Mouse (Mus musculus) stomach, embryonic 14.5 days (tissue): Measurements from ENCODE around the gene Rasgef1b. TPM values are rescaled to one million over a fixed set of nuclear protein-coding genes. Genes with fewer than 3 reads are reported as not detected.

Source experiments
- ATAC-seq: fragments of 200-750 bp; cut with Nextera tagmentation; 2 replicates; pipeline ENCODE4 v1.8.0; 2017; ENCODE audit warnings: low read depth, moderate TSS enrichment; ENCODE audit not compliant: insufficient number of reproducible peaks, insufficient read depth, low FRiP score
- H3K27ac ChIP-seq: fragments of 300-500 bp; sonication (generic); 2 replicates; pipeline ENCODE4 v1.5.1; 2014; ENCODE audit warnings: mild to moderate bottlenecking, low read length, moderate library complexity, mixed read lengths
- H3K27me3 ChIP-seq: fragments of 300-500 bp; sonication (generic); 2 replicates; pipeline ENCODE4 v1.6.1; 2014; ENCODE audit warnings: low read length, control low read depth, mixed read lengths; ENCODE audit not compliant: control insufficient read depth, insufficient read depth
- H3K36me3 ChIP-seq: fragments of 300-500 bp; sonication (generic); 2 replicates; pipeline ENCODE4 v1.6.1; 2014; ENCODE audit warnings: mild to moderate bottlenecking, control low read depth, low read length, moderate library complexity, mixed read lengths; ENCODE audit not compliant: control insufficient read depth, insufficient read depth
- H3K4me1 ChIP-seq: fragments of 300-500 bp; sonication (generic); 2 replicates; pipeline ENCODE4 v1.6.1; 2014; ENCODE audit warnings: low read length, control low read depth, mixed read lengths; ENCODE audit not compliant: control insufficient read depth, insufficient read depth
- H3K4me2 ChIP-seq: fragments of 300-500 bp; sonication (generic); replicated peaks from 2 replicates; pipeline ENCODE4 v1.6.1; 2014; ENCODE audit warnings: low read depth, low read length, control low read depth
- H3K4me3 ChIP-seq: fragments of 300-500 bp; sonication (generic); 2 replicates; pipeline ENCODE4 v1.5.1; 2014; ENCODE audit warnings: low read depth, low read length, control low read depth
- H3K9ac ChIP-seq: fragments of 300-500 bp; sonication (generic); replicated peaks from 2 replicates; pipeline ENCODE4 v1.6.1; 2014; ENCODE audit warnings: low read depth, mild to moderate bottlenecking, control low read depth, low read length, moderate library complexity, mixed read lengths
- H3K9me3 ChIP-seq: fragments of 300-500 bp; sonication (generic); 2 replicates; pipeline ENCODE4 v1.6.1; 2016; ENCODE audit warnings: low read depth, low read length, control low read depth; ENCODE audit not compliant: control insufficient read depth
- WGBS: fragments of 180-500 bp; shearing (Covaris S2); extraction: QIAGEN DNeasy Blood & Tissue Kit; methylation state at CpG from one replicate; pipeline ENCODE4 v1.1.7; 2014; 5-methylcytosine and 5-hydroxymethylcytosine counted together
- polyA plus RNA-seq: library from polyadenylated mRNA; unstranded; fragments of >200 nt; fragmentation: Nextera tagmentation; extraction: Ambion mirVana; gene quantifications from 2 replicates; pipeline ENCODE4 v1.2.1, GENCODE M21; 2014

The Rasgef1b gene
- polyA plus RNA-seq, 1 experiment from 2014 or later: 13.9 TPM

DNA sequence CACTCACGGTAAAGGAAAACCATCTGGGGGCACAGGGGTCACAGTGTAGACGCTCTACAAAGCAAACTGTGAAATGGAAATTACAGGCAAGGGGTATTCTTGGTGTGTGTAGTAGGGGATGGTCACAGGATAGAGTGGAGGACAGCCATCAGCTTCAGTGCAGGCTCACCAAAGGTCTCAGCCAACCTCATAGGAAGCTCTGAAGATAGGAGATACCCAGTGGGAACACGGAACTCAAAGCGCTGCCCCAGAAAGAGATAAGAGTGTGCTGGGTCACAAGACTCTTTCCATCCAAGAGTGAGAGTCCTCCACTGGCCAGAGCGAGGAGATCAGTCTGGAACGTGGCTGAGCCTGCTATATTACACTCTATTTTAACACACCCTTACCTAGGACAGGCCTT is 166.8 kb downstream of the Rasgef1b start:
- Histone ChIP-seq H3K4me3 (no peak overlapping the region), H3K27me3 (no peaks in the 10 kb centered on the region), H3K27ac (no peak overlapping the region), H3K9me3 (no peaks in the 10 kb centered on the region), H3K36me3 (no peaks in the 10 kb centered on the region), H3K4me2 (no peak overlapping the region), H3K9ac (no peak overlapping the region), H3K4me1 (no peaks in the 10 kb centered on the region)
- 85% methylated on average over 6 of the region's 6 CpGs for WGBS
- no peak for ATAC-seq

DNA sequence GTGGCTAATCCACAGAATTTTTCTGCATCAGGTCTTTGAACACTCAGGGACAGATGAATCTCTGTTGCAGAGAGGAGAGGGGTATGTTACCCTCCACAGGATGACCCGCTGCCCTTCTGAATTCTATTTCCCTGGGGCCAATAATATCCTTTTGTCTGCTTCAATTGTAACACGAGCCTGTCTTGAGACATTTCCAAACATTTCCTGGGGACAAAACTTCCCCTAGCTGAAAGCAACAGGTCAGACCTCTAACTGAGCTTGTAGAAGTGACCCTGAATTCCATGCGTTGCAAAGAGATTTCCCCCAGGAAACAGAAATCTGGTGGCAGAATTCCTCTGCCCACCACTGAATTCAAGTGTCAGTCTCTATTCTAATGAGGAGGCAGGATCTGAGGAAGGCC is 169.1 kb downstream of the Rasgef1b start:
- H3K27ac ChIP-seq: no peak overlapping the region
- H3K4me2 ChIP-seq: no peak overlapping the region
- no peaks in the 10 kb centered on the region for H3K36me3 ChIP-seq
- H3K4me1 ChIP-seq: no peaks in the 10 kb centered on the region
- H3K27me3 ChIP-seq: no peaks in the 10 kb centered on the region
- no peak overlapping the region for H3K9ac ChIP-seq
- WGBS: 37% methylated on average over 3 of the region's 3 CpGs
- no peak overlapping the region for H3K4me3 ChIP-seq
- no peak for ATAC-seq
- no peaks in the 10 kb centered on the region for H3K9me3 ChIP-seq

DNA sequence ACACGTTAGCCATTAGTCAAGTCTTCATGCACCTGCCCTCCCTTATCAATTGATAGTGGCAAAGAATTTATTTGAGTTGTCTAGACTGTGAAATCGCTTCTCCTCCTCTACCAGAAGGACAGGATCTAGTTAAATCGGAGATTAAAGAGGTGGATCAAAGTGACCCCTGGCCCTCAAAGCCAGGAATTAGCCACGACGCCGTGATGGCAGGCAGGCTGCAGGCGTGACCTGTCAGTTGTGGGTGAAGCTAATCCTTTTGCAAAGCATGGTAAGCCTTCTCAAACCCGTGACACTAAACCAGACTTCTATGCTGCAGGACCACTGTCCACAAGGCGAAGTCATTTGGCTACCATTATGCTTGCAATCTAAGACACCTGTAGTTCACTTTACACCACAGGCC is 170.6 kb downstream of the Rasgef1b start:
- H3K27me3 ChIP-seq: no peaks in the 10 kb centered on the region
- H3K27ac ChIP-seq: no peak overlapping the region
- H3K4me3 ChIP-seq: no peak overlapping the region
- 46% methylated on average over 9 of the region's 9 CpGs for WGBS
- H3K4me1 ChIP-seq: no peaks in the 10 kb centered on the region
- no peaks in the 10 kb centered on the region for H3K9me3 ChIP-seq
- no peak overlapping the region for H3K9ac ChIP-seq
- ATAC-seq: no peak
- H3K36me3 ChIP-seq: no peaks in the 10 kb centered on the region
- H3K4me2 ChIP-seq: no peak overlapping the region

DNA sequence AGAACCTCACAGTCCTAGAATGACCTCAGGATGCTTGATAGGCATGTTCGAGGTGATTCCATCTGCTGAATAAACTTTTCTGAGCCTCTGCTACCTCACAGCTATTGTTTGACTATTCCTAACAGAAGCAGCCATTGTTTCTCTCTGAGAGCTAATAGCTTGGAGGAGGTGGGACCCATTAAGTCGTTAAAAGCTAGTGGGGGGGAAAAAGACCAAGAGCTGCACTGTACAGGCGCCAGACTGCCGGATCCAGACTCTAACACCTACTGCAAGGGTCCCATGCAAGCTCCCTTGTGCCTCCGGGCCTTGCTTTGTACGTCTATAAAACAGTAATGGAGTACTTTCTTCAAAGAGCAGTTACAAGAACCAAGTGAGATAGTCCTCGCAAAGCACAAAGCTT is 176.2 kb downstream of the Rasgef1b start:
- H3K36me3 ChIP-seq: no peaks in the 10 kb centered on the region
- 0 out of 2 replicates have a peak, but pooled peaks have one; percentile 46 for ATAC-seq
- no peaks in the 10 kb centered on the region for H3K9me3 ChIP-seq
- H3K4me2 ChIP-seq: no peak overlapping the region
- H3K4me3 ChIP-seq: no peak overlapping the region
- no peak overlapping the region for H3K27ac ChIP-seq
- H3K4me1 ChIP-seq: no peaks in the 10 kb centered on the region
- H3K9ac ChIP-seq: no peak overlapping the region
- 57% methylated on average over 7 of the region's 7 CpGs for WGBS
- no peaks in the 10 kb centered on the region for H3K27me3 ChIP-seq

DNA sequence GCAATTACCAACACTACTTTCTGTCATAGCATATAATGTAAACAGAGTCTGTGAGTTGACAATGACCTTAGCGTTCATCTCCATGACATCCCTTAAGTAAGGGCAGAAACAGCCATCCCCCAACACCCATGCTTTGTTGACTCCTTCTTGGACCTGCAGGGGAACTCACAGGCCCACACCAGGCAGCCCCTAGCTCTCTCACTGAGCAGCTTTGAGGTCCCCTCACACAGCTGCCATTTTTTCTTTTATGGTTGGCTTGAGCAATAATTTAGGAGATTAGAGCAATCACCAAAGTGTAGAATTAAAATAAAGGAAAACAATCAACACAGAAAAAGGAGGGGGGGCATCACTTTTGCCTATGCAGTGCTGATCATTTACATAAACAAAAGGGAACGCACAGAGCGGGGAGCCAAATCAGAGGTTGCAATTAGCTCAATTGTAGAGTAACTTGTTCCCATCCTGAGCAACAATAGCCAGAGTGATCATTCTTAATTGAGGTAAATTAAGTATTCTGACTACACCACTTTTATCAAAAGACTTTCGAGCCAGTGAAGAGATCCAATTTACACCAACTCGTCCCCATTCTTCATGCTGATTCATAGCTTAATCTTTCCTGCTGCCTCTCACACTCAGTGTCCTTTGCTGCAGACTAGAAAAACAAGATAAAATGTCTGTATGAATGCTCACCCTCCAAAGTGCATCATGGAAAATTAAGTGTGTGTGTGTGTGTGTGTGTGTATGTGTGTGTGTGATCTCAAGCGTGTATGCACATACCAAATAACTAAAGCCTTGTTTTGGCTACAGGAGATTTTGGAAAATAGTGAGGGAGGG is 184.0 kb downstream of the Rasgef1b start:
- Histone ChIP-seq H3K4me3 (no peak overlapping the region), H3K9ac (no peak overlapping the region), H3K27ac (no peak overlapping the region), H3K36me3 (no peaks in the 10 kb centered on the region), H3K4me2 (no peak overlapping the region), H3K9me3 (no peaks in the 10 kb centered on the region), H3K4me1 (no peaks in the 10 kb centered on the region), H3K27me3 (no peaks in the 10 kb centered on the region)
- 70% methylated on average over 6 of the region's 6 CpGs for WGBS
- no peak for ATAC-seq

DNA sequence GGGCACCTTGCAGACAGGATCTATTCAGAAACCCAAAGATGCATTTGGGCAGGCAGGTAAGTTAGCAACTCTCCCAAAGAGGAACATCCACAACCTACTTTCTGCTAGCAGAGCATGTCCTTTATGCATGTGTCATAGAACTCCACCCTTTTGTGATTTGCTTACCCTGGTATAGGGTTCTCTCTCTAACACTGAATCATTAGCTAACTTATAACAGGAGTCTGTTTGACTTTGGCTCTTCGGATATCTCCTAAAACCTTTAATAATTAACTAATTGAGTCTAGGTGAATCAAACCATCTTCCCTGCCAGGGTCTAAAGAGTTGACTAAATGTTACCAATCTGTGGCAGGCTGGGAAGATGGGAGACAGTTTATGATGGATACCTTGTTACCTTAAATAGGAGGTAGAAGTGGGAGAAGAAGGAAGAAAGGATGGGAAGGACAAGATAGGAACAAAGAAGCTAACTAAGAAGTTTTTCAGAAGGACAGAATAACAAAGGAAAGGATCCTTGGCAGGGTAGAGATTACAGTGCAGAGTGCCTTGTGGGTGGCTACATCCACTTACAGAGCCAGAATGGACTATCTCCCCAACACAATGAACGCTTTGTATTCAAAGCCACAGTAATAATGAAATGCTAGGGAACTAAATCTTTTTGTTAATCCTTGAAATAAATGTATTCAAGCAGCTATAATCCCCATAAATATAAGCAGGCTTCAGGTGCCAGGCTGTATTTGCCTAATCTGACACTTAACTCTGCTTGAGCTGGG is 186.7 kb downstream of the Rasgef1b start:
- Histone ChIP-seq H3K27me3 (no peaks in the 10 kb centered on the region), H3K27ac (no peak overlapping the region), H3K9ac (no peak overlapping the region), H3K4me2 (no peak overlapping the region), H3K4me3 (no peak overlapping the region), H3K4me1 (no peaks in the 10 kb centered on the region), H3K36me3 (no peaks in the 10 kb centered on the region), H3K9me3 (no peaks in the 10 kb centered on the region)
- no peak for ATAC-seq
- 74% methylated on average over 2 of the region's 2 CpGs for WGBS

DNA sequence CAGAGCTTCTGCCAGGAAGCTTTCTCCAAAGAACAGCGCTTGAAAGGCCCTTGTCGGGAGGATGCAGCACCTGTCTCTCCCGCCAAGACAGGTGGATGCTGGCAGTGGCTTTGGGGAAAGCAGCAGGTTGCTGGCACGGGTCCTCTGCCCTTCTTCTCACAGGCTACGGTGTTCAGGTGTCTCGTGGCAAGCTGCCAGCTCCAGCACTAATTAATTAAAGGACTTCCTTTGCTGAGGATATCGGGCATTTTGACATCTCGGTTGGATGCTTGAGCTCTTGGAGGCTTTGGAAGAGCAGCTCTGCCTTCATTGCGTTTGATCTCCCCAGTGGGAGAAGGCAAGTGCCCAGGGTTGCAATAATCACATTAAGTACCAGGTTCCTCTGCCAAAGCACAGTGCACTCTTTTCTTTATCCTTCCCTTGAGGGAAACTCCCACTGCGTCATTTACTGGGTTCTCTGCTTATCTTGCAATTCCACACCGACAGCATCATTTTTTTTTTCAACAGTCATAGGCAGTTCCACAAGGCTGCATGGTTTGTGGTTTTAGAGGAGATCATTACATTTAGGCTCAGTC is 187.5 kb downstream of the Rasgef1b start:
- Histone ChIP-seq H3K27ac (no peak overlapping the region), H3K27me3 (no peaks in the 10 kb centered on the region), H3K36me3 (no peaks in the 10 kb centered on the region), H3K9me3 (no peaks in the 10 kb centered on the region), H3K4me2 (no peak overlapping the region), H3K9ac (no peak overlapping the region), H3K4me3 (no peak overlapping the region), H3K4me1 (no peaks in the 10 kb centered on the region)
- ATAC-seq: no peak
- WGBS: 43% methylated on average over 11 of the region's 11 CpGs

DNA sequence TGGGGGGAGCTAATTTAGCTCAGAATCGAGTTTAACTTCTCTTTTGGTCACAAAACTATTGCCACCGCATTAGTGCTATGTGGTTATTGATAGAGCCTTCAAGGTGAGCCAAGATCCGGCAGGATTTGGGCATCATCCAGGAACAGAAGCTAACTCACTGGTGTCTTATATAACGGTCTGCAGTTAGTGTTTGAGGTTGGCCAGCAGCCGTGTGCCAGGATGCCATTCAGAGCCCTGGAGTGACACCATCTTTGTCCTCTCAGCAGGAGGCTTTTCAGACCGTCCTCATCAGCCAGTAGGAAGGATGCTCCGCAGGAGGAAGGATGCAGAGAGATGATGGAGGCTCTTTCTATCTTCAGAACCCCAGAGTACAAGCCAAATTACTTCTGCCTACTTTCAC is 195.4 kb downstream of the Rasgef1b start:
- H3K9me3 ChIP-seq: no peaks in the 10 kb centered on the region
- no peaks in the 10 kb centered on the region for H3K4me1 ChIP-seq
- ATAC-seq: no peak
- H3K36me3 ChIP-seq: no peaks in the 10 kb centered on the region
- no peak overlapping the region for H3K4me2 ChIP-seq
- no peaks in the 10 kb centered on the region for H3K27me3 ChIP-seq
- no peak overlapping the region for H3K27ac ChIP-seq
- H3K4me3 ChIP-seq: no peak overlapping the region
- H3K9ac ChIP-seq: no peak overlapping the region
- WGBS: 79% methylated on average over 7 of the region's 7 CpGs
